Mouse (Mus musculus): ENCODE measurements around the gene Noxred1.
A peak's percentile ranks its signal among the peaks of the same experiment; 100 is the strongest.
"Not testable (repeated sequence)": the region's sequence is repeated elsewhere in the genome, so short reads cannot be mapped to it uniquely, and the experiment has no call there.

The Noxred1 gene

GRCm38 (mm10) chr12:87229633-87230032, 8.9 kb downstream of the Noxred1 start:
- DNase-seq (ENCODE audit: low spot score), result no peak

- DNase-seq (ENCODE audit: low spot score), result no peak
These were observed 11.7 kb downstream of the Noxred1 start for GRCm38 (mm10) chr12:87226801-87227200.

GRCm38 (mm10) chr12:87224950-87225349, 13.6 kb downstream of the Noxred1 start:
- DNase-seq (ENCODE audit: low spot score), result no peak

- DNase-seq (ENCODE audit: low spot score), result no peak
These were observed 19.2 kb downstream of the Noxred1 start for GRCm38 (mm10) chr12:87219362-87219761.

GRCm38 (mm10) chr12:87217596-87217995, 20.9 kb downstream of the Noxred1 start:
- DNase-seq (ENCODE audit: low spot score), result no peak

- no peak for DNase-seq (ENCODE audit: low spot score)
These were observed 22.5 kb downstream of the Noxred1 start for GRCm38 (mm10) chr12:87216053-87216452.

GRCm38 (mm10) chr12:87212844-87213606, 25.5 kb downstream of the Noxred1 start:
- no peak for DNase-seq (ENCODE audit: low spot score)

GRCm38 (mm10) chr12:87205789-87206188, 32.7 kb downstream of the Noxred1 start:
- not testable (repeated sequence) for DNase-seq (ENCODE audit: low spot score)

- DNase-seq (ENCODE audit: low spot score), result no peak
These were observed 36.8 kb downstream of the Noxred1 start for GRCm38 (mm10) chr12:87201694-87202093.

GRCm38 (mm10) chr12:87199973-87200586, 38.5 kb downstream of the Noxred1 start, which contains the start of gene Tmed8:
Tmed8 (minus strand) TSS chr12:87200454.
- peak; percentile 26 for DNase-seq (ENCODE audit: low spot score)

GRCm38 (mm10) chr12:87199206-87199972, 39.1 kb downstream of the Noxred1 start, which contains the start of gene Samd15:
Samd15 (plus strand) TSS chr12:87199723.
- no peak for DNase-seq (ENCODE audit: low spot score)

- DNase-seq (ENCODE audit: low spot score), result no peak
These were observed 39.7 kb downstream of the Noxred1 start for GRCm38 (mm10) chr12:87198792-87199191.

GRCm38 (mm10) chr12:87196310-87196709, 42.2 kb downstream of the Noxred1 start:
- no peak for DNase-seq (ENCODE audit: low spot score)

GRCm38 (mm10) chr12:87195069-87195468, 43.5 kb downstream of the Noxred1 start:
- no peak for DNase-seq (ENCODE audit: low spot score)

GRCm38 (mm10) chr12:87193008-87193407, 45.5 kb downstream of the Noxred1 start:
- DNase-seq (ENCODE audit: low spot score), result no peak

GRCm38 (mm10) chr12:87177631-87178030, 60.9 kb downstream of the Noxred1 start:
- DNase-seq (ENCODE audit: low spot score), result no peak

- no peak for DNase-seq (ENCODE audit: low spot score)
These were observed 63.2 kb downstream of the Noxred1 start for GRCm38 (mm10) chr12:87175194-87175946.
